Mouse (Mus musculus): ENCODE measurements around the gene Pheta1. TPM values are rescaled to one million over a fixed set of nuclear protein-coding genes. Genes with fewer than 3 reads are reported as not detected.
A peak's percentile ranks its signal among the peaks of the same experiment; 100 is the strongest.

Gene Pheta1
- polyA plus RNA-seq, 1 experiment from 2014 or later: 65.0 TPM

DNA sequence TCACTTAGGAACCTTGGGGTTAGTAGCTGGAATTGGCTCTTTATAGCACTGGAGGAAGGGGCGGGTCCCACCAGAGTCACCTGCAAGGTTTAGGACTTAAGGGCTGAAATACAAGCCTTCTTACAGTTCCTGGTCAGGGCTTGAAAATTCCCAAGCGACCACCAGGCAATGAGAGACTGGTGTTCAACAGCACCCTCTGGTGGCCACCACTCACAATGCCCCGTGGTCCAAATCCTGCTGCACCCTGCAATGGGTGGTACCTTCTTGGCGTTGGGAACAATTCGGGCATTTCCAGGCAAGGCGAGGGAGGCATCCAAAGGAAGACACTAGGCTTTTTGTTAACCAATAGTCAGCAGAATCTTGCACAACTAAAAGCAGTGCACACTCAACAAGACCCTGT is 30.4 kb downstream of the Pheta1 start:
- H3K4me3 ChIP-seq (ENCODE audit: low read depth, low read length): no peak overlapping the region
- ATAC-seq: no peak
- no peaks in the 10 kb centered on the region for H3K36me3 ChIP-seq (ENCODE audit: control insufficient read depth, insufficient read depth)
- no peak overlapping the region for H3K9ac ChIP-seq (ENCODE audit: low read depth, low read length)
- H3K4me2 ChIP-seq (replicated peaks; ENCODE audit: low read depth): no peak overlapping the region
- 63% methylated on average over 6 of the region's 6 CpGs for whole genome bisulfite sequencing
- TF ChIP-seq CTCF (IDR thresholded peaks at IDR 0.05; ENCODE audit: low read depth): peak; percentile 78
- no peaks in the 10 kb centered on the region for H3K4me1 ChIP-seq (replicated peaks; ENCODE audit: control insufficient read depth, insufficient read depth, low read length)
- no peaks in the 10 kb centered on the region for H3K9me3 ChIP-seq (ENCODE audit: control insufficient read depth)
- peak overlapping the region; percentile 4; the same call in 1 of the 2 replicates for H3K27ac ChIP-seq (ENCODE audit: low read depth, low read length)
- H3K27me3 ChIP-seq (replicated peaks; ENCODE audit: control insufficient read depth, insufficient read depth, low read length): no peaks in the 10 kb centered on the region

DNA sequence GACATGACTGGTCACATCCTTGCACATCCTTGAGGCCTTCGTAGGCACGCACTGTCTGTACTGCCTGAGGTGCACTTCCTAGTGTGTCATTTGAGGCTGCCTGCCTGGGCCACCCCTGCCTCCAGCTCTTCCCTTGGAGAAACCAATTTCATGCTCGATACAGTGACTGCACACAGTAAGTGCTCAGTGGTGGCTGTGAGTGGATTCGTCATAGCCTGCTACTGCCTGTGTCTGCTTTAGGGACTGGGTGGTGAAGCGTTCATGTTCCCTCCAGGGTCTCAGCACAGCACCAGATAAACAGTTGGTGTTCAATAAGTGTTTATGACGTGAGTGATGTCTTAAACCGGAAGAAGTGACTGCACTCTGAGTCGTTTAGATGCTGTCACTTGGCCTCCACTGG is 34.6 kb downstream of the Pheta1 start:
- Histone ChIP-seq H3K27ac (ENCODE audit: low read depth, low read length) (no peak overlapping the region), H3K27me3 (replicated peaks; ENCODE audit: control insufficient read depth, insufficient read depth, low read length) (no peaks in the 10 kb centered on the region), H3K9ac (ENCODE audit: low read depth, low read length) (no peak overlapping the region), H3K4me2 (replicated peaks; ENCODE audit: low read depth) (no peak overlapping the region), H3K9me3 (ENCODE audit: control insufficient read depth) (no peaks in the 10 kb centered on the region), H3K4me1 (replicated peaks; ENCODE audit: control insufficient read depth, insufficient read depth, low read length) (no peaks in the 10 kb centered on the region), H3K4me3 (ENCODE audit: low read depth, low read length) (no peak overlapping the region), H3K36me3 (ENCODE audit: control insufficient read depth, insufficient read depth) (no peaks in the 10 kb centered on the region)
- 76% methylated on average over 8 of the region's 8 CpGs for WGBS
- no peak for ATAC-seq
- no peak for TF ChIP-seq CTCF (IDR thresholded peaks at IDR 0.05; ENCODE audit: low read depth)

- H3K36me3 ChIP-seq (ENCODE audit: control insufficient read depth, insufficient read depth): no peaks in the 10 kb centered on the region
- no peak overlapping the region for H3K4me3 ChIP-seq (ENCODE audit: low read depth, low read length)
- H3K4me2 ChIP-seq (replicated peaks; ENCODE audit: low read depth): no peak overlapping the region
- WGBS: 49% methylated on average over 13 of the region's 13 CpGs
- TF ChIP-seq CTCF (IDR thresholded peaks at IDR 0.05; ENCODE audit: low read depth): no peak
- no peak overlapping the region for H3K9ac ChIP-seq (ENCODE audit: low read depth, low read length)
- no peaks in the 10 kb centered on the region for H3K9me3 ChIP-seq (ENCODE audit: control insufficient read depth)
- H3K27me3 ChIP-seq (replicated peaks; ENCODE audit: control insufficient read depth, insufficient read depth, low read length): no peaks in the 10 kb centered on the region
- no peak overlapping the region for H3K27ac ChIP-seq (ENCODE audit: low read depth, low read length)
- no peaks in the 10 kb centered on the region for H3K4me1 ChIP-seq (replicated peaks; ENCODE audit: control insufficient read depth, insufficient read depth, low read length)
- no peak for ATAC-seq
These were observed 40.6 kb downstream of the Pheta1 start for GRCm38 (mm10) chr5:121889375-121889774.

DNA sequence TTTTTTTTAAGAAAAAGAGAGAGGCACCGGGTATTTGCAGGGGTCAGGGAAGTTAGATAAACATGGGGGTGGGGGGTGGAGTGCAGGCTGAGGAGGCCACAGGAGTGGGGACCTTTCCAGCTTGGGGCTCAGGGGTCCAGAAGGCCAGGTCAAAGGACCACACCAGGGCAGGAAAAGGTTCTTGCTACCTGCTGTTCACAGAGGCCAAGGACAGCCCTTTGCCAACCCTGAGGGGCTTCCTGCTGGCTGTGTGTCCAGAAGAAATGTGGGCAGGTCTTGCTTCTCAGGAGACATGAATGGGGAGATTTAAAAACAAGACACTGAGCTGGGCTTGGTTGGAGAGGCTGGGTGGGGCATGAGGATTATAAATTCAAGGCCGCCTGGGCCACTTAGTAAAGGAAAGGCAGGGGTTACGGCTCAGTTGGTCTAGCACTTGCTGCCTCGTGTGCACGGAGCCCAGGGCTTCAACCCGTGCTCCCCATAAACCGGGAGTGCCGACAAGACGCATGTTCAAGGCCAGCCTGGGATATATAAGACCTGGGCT is 41.1 kb downstream of the Pheta1 start:
- no peak for ATAC-seq
- no peak overlapping the region for H3K27ac ChIP-seq (ENCODE audit: low read depth, low read length)
- H3K4me1 ChIP-seq (replicated peaks; ENCODE audit: control insufficient read depth, insufficient read depth, low read length): no peaks in the 10 kb centered on the region
- TF ChIP-seq CTCF (IDR thresholded peaks at IDR 0.05; ENCODE audit: low read depth): no peak
- 39% methylated on average over 9 of the region's 9 CpGs for WGBS
- H3K36me3 ChIP-seq (ENCODE audit: control insufficient read depth, insufficient read depth): no peaks in the 10 kb centered on the region
- no peaks in the 10 kb centered on the region for H3K27me3 ChIP-seq (replicated peaks; ENCODE audit: control insufficient read depth, insufficient read depth, low read length)
- H3K4me2 ChIP-seq (replicated peaks; ENCODE audit: low read depth): no peak overlapping the region
- H3K9ac ChIP-seq (ENCODE audit: low read depth, low read length): no peak overlapping the region
- H3K9me3 ChIP-seq (ENCODE audit: control insufficient read depth): no peaks in the 10 kb centered on the region
- H3K4me3 ChIP-seq (ENCODE audit: low read depth, low read length): no peak overlapping the region

GRCm38 (mm10) chr5:121890925-121891324 is 42.1 kb downstream of the Pheta1 start:
- Histone ChIP-seq H3K27me3 (replicated peaks; ENCODE audit: control insufficient read depth, insufficient read depth, low read length) (no peaks in the 10 kb centered on the region), H3K4me1 (replicated peaks; ENCODE audit: control insufficient read depth, insufficient read depth, low read length) (no peaks in the 10 kb centered on the region), H3K9me3 (ENCODE audit: control insufficient read depth) (no peaks in the 10 kb centered on the region), H3K4me2 (replicated peaks; ENCODE audit: low read depth) (no peak overlapping the region), H3K36me3 (ENCODE audit: control insufficient read depth, insufficient read depth) (no peaks in the 10 kb centered on the region), H3K4me3 (ENCODE audit: low read depth, low read length) (no peak overlapping the region), H3K9ac (ENCODE audit: low read depth, low read length) (no peak overlapping the region), H3K27ac (ENCODE audit: low read depth, low read length) (no peak overlapping the region)
- TF ChIP-seq CTCF (IDR thresholded peaks at IDR 0.05; ENCODE audit: low read depth): no peak
- WGBS: 90% methylated on average over 7 of the region's 7 CpGs
- ATAC-seq: no peak

DNA sequence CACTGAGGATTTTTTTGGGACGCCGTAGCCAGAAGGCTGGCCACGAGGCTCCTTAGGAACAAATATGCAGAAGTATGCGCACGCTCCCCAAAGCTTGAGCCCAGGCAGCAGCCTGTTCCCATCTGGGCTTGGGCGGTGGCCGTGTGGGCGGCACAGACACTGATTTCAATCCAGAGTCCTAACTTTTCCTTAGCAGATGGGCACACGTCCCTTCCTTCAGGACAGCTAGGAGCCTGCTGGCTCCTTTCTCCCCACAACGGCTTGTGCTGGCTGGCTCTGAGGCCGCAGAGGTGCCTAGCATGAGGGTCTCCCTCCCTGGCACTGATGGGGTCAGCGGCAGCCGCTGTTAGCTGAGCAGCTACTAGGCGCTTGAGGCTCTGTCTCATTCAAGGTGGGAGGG is 43.5 kb downstream of the Pheta1 start:
- WGBS: 85% methylated on average over 14 of the region's 14 CpGs
- H3K9ac ChIP-seq (ENCODE audit: low read depth, low read length): no peak overlapping the region
- H3K4me1 ChIP-seq (replicated peaks; ENCODE audit: control insufficient read depth, insufficient read depth, low read length): no peaks in the 10 kb centered on the region

DNA sequence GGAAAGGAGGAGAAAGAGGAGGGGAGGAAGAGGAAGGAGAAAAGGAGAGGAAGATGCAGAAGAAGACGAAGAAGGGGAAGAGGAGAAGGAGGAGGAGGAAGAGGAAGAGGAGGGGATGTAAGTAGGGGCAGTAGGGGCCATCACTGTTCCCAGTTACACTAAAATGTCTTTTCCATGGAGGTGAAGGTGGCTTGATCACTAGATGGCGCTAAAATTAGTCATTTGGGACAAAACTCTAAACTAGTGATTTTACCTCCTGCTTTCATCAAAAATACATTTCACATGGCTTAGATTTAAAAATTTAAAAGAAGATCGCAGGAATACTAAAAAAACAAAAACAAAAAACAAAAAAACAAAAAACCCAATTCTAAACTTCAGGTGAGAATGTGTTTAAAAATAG is 44.8 kb downstream of the Pheta1 start:
- peak; percentile 64 for TF ChIP-seq CTCF (IDR thresholded peaks at IDR 0.05; ENCODE audit: low read depth)
- no peak overlapping the region for H3K27ac ChIP-seq (ENCODE audit: low read depth, low read length)
- no peak for ATAC-seq
- no peak overlapping the region for H3K4me2 ChIP-seq (replicated peaks; ENCODE audit: low read depth)
- H3K27me3 ChIP-seq (replicated peaks; ENCODE audit: control insufficient read depth, insufficient read depth, low read length): no peaks in the 10 kb centered on the region
- H3K9ac ChIP-seq (ENCODE audit: low read depth, low read length): no peak overlapping the region
- 32% methylated on average over 3 of the region's 3 CpGs for WGBS
- H3K36me3 ChIP-seq (ENCODE audit: control insufficient read depth, insufficient read depth): no peaks in the 10 kb centered on the region
- H3K9me3 ChIP-seq (ENCODE audit: control insufficient read depth): no peaks in the 10 kb centered on the region
- H3K4me3 ChIP-seq (ENCODE audit: low read depth, low read length): no peak overlapping the region
- no peaks in the 10 kb centered on the region for H3K4me1 ChIP-seq (replicated peaks; ENCODE audit: control insufficient read depth, insufficient read depth, low read length)

More for the DNA sequence above, 43.5 kb downstream of the Pheta1 start:
- Histone ChIP-seq H3K9me3 (ENCODE audit: control insufficient read depth) (no peaks in the 10 kb centered on the region), H3K27ac (ENCODE audit: low read depth, low read length) (no peak overlapping the region), H3K4me3 (ENCODE audit: low read depth, low read length) (no peak overlapping the region), H3K36me3 (ENCODE audit: control insufficient read depth, insufficient read depth) (no peaks in the 10 kb centered on the region), H3K4me2 (replicated peaks; ENCODE audit: low read depth) (no peak overlapping the region), H3K27me3 (replicated peaks; ENCODE audit: control insufficient read depth, insufficient read depth, low read length) (no peaks in the 10 kb centered on the region)
- ATAC-seq: no peak
- no peak for TF ChIP-seq CTCF (IDR thresholded peaks at IDR 0.05; ENCODE audit: low read depth)

Measured in intestine, postnatal 0 days (tissue).